Mouse (Mus musculus): ENCODE data around the gene Plppr3.
A peak's percentile ranks its signal among the peaks of the same experiment; 100 is the strongest.

Gene Plppr3

DNA sequence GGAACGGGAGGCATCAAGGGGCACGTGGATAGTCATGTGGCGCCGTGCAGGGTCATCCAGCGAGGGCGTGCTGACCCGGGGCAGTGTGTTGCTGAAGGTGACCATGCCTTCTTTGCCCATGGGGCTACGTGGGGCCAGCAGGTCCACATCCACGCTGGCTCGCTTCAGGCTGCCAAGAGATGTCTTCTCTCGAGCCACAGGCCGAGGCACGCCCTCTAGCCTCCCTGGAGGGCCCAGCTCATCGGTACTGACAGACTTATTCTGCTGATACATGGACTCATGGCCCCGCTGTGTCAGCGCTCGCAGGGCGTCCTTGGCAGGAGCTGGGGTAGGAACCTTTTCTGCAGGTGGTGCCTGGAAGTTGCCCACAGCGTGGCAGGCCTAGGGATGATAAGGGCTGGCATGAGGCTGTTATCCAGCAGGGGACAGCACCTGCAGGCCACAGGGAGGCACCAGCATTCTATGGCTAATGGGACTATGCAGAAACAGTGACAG, 8.6 kb downstream of the Plppr3 start:
- no peak for DNase-seq (ENCODE audit: low spot score in 2 of 2)

DNA sequence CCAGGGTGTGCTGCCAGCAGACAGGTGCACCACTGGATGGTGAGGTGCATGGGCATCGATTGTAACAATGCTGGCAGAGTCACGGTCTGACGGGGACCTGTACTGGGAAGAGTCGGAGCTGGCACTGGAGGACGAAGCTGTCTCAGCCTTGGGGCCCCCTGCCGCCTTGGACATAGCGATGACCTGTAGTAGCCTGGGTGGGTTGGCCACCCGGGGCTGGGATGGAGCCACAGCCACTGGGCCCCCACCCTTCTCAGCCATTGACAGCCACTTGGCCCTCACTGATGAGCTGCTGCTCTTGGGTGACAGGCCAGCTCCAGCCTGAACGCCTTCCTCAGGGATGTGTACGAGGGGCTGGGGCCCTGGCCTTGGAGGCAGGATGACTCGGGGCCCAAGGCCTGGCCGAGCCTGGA, 9.2 kb downstream of the Plppr3 start:
- no peak for DNase-seq (ENCODE audit: low spot score in 2 of 2)

DNA sequence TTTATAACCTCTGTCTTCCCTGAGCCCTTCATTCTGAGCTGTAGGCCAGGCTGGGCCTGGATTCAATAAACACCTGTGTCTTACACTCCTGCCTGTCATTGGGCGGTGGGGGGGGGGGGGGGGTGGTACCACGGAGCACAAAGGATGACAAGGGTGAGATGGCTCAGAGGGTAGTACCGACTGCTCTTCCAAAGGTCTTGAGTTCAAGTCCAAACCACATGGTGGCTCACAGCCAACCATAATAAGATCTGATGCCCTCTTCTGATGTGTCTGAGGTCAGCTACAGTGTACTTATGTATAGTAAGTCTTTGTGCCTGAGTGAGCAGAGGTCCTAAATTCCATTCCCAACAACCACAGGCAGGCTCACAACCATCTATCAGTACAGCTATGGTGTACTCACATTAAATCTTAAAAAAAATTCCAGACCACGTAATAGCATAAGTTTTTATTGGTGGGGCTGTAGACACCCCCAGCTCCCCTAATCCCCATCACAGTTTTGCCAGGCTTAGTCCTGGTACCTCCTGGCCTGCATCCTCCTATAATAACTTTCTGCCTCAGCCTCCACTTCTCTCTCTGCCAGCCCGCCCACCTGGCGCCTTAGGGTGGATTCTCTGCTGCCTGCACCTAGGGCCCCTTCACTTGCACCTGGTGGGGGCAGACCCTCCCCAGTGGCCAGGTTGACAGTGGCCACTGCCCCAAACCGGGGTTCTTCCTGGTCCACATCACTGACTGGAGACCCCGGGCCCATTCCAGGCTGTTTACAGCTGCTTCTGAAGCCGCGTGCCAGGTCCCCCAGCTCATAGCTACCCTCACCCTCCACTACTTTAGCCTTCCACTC, 9.9 kb downstream of the Plppr3 start:
- DNase-seq (ENCODE audit: low spot score in 2 of 2) = no peak

DNA sequence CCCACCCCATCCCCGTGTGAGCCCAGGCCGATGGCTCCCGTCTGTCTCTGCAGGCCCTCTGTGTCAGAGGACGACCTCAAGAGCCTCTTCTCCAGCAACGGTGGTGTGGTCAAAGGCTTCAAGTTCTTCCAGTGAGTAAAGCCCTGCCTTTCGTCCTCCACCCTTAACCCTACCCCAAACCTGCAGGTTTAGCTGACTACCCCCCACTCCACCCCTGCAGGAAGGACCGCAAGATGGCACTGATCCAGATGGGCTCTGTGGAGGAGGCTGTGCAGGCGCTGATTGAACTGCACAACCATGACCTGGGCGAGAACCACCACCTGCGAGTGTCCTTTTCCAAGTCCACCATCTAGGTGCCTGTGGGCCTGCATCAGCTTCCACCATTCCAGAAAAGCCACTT, 11.5 kb downstream of the Plppr3 start:
- no peak for DNase-seq (ENCODE audit: low spot score in 2 of 2)

DNA sequence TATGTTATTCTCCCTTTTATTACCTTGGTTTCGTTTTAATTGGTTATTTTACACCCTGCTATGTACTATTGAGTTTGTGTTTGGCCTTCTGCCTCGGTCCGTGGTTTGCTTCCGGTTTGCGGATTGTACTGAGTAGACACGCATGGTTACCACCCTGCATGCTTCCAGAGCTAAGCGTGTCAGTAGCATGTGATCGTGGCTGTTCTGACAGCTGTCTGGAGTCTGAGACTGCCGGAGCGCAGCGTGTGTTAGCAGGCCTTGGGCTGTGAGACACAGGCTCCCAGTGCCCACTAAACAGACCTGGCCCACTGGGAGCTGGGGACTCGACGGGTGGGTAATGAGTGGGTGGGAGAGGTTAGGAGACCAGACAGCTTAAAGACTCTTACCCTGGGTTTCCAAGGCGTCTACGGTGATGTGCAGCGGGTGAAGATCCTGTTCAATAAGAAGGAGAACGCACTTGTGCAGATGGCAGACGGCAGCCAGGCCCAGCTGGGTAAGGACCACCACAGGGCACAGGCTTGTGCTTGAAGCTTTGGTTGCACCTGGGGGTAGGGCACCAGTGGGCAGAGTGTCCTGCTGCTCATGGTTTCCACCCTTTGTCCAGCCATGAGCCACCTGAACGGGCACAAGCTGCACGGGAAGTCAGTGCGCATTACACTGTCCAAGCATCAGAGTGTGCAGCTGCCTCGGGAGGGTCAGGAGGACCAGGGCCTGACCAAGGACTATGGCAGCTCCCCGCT, 12.2 kb downstream of the Plppr3 start:
- no peak for DNase-seq (ENCODE audit: low spot score in 2 of 2)

DNA sequence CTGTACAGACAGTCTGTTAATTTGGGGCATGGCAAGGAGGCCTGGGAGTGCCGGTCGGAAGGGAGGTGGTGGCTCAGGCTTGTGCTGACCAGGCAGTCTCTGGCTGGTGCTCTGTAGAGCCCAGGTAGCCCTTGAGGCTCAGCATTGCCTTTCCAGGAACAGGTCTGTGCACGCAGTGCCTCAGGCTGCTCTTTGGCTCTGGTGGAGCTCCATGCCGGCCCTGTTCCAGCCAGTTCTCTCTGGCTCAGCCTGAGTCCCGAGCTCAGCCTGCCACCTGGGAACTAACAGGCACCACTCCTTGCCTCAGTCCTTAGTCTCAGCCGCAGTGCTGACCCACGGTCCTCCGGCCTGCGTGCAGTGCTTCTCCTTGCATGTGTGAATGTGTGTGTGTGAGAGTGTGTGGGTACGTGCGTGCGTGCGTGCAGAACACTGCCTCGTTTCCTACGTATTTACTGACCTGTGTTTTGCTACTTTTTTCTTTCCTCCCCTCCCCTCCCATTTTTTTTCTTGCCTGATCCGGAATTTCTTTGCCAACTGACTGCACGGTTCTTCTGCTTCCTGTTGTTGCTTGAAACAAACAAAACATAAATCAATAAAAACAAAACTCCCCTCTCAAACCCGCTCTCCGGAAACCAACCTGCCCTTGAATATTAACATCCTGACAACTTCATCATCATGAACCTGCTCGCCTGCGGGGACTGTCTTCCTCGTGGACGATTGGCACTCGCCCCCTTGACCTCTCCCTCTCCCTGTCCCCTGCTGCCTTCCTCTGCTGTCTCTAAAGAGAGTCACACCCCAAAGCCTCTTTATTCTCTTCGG, 13.0 kb downstream of the Plppr3 start:
- no peak for DNase-seq (ENCODE audit: low spot score in 2 of 2)

DNA sequence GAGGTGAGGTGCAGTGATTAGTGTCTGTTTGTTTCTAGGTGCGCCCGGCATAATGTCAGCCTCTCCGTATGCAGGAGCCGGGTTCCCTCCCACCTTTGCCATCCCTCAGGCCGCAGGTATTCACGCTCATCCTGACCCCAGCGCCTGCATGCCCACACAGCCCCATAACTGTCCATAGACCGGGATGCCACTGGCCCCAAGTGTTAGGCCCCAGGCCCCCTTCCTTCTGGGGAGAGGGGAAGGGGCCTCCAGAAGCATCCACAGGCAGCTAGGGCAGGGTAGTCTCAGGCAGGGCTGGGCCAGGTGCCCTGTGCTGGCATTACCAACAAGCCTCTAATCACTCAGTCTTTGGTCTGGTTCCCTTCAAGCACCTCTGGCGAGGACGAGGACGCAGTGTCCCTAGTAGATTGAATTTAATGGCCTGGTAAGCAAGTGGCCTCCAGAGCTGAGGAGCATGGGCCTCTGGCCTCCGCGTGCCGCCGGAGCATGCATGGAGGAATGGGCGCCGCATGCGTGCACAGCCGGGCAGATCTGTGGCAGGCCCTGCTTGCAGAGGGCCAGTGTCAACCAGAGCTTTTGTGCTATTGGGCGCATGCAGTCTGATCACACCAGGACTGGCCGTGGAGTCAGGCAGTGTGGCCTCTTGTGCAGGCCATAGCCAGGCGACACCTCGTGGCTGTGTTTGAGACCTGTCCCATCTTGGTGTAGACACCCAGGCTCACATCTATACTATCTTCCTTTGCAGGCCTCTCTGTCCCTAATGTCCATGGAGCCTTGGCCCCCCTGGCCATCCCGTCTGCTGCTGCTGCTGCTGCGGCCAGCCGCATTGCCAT, 14.1 kb downstream of the Plppr3 start:
- DNase-seq (ENCODE audit: low spot score in 2 of 2) = no peak

DNA sequence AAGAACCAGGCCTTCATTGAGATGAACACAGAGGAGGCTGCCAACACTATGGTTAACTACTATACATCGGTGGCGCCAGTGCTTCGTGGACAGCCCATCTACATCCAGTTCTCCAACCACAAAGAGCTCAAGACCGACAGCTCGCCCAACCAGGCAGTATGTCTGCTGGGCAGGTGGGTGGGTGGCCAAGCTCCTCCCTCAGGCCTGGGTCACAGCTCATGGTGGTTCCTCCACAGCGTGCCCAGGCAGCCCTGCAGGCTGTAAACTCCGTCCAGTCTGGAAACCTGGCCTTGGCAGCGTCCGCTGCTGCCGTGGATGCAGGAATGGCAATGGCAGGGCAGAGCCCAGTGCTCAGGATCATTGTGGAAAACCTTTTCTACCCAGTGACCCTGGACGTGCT, 15.3 kb downstream of the Plppr3 start:
- DNase-seq (ENCODE audit: low spot score in 2 of 2) = no peak

DNA sequence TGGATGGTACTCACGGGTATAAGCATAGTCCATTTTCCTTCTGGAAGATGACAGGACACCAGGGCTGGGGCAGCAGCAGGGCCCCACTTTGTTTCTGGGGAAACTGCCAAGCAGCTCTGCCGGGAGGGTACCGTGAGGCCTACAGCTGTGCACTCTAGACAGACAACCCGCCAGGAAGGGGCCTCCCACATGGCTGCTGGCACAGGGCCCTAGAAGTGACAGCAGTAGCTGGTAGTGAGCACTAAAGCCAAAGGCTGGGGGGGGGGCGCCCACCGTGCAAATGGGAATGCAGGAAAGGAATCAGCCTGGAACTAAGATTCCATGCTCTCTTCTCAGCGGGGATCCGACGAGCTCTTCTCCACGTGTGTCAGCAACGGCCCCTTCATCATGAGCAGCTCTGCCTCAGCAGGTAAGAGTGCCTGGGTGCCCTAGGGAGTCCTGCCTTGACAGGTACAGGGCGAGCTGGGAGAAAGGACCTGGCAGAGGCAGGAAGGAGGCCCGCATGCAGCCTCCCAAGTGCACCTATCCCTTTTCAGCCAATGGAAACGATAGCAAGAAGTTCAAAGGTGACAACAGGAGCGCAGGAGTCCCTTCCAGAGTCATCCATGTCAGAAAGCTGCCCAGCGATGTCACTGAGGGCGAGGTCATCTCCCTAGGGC, 15.9 kb downstream of the Plppr3 start:
- DNase-seq (ENCODE audit: low spot score in 2 of 2) = no peak

DNA sequence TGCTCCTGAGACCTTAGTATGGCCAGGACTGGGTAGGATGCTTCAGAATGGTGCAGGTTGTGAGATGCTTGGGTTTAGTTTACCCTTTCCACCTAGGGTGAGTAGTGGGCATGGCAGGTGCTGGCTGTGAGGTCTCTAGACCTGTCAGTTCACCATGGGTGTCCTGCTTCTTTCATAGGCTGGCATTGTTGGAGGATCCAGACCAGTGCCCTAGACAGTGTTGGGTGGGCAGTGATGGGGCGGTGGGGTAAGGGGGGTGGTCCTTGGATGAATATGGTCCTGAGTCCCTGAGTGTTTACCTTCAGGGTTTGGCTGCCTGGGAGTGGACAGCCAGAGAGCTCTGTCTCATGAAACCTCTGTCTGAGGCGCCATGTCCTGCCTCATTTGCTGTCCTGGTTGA, 16.5 kb downstream of the Plppr3 start:
- no peak for DNase-seq (ENCODE audit: low spot score in 2 of 2)

DNA sequence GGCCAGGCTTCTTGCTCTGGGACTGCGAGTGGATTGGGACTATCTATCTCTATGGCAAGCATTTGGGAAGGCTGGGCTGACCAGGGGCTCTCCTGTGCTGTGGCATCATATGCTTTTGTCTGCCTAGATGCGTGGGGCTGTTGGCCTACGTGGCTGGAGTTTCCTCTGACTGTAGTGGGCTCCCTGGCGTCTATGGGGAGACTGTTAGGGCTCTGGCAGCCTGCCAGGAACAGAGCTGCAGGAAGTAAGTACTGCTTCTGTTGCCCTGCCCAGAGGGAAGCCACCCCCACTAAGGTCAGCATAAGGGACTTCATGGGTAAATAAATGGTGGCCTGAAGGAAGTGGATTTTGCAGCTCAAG, 17.0 kb downstream of the Plppr3 start:
- no peak for DNase-seq (ENCODE audit: low spot score in 2 of 2)

DNA sequence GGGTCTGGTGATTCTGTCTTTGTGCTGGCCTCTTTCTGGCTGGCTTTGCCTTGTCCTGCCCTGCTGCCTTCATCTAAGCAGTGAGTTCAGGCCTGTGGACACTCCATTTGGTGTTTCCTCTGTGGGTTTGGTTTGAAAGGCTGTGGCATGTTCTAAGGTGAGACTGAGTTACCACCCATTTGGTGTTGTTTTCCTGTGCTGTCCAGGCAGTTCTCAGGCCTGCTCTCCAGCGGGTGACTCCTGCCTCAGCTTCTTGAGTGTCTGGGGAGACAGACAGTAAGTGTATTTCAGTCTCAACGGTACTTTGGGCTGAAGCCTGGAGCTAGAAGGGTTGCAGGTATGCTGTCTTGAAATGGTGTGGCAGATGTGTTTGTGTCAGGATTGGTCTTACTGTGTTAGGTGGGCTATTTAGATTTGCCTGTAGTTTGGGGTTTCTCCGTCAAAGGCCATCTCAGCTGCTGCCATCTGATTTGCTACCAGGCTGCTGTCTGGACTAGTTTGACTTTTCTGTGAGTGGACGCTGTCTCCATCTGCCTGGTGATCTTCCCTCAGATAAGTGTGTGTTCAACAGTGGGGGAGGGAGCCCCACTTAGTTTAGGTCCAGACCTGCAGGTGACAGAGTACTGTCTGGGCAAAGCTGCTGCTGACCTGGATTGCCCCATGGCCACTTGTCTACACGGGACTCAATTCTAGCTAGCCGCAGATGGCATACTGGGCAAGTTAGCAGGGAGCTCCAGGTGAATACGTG, 17.6 kb downstream of the Plppr3 start:
- DNase-seq (ENCODE audit: low spot score in 2 of 2) = no peak

DNA sequence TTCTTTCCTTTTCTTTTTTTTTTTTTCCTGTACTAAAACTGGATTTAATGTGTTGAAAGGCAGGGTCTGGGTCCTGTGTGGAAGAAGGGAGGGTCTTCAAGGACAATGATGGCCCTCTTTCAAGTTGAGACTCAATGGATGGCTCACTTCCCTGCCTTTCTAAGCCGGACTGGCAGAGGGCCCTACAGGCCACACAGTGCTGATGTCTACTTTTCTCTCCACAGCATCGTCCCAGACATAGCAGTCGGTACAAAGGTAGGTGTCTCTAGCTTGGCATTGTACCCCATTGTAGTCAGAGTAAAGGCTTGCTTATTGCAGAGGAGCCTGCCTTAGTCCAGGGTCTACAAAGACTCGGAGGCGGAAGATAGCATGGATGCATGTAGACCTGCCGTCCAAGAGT, 18.2 kb downstream of the Plppr3 start:
- DNase-seq (ENCODE audit: low spot score in 2 of 2) = no peak

DNA sequence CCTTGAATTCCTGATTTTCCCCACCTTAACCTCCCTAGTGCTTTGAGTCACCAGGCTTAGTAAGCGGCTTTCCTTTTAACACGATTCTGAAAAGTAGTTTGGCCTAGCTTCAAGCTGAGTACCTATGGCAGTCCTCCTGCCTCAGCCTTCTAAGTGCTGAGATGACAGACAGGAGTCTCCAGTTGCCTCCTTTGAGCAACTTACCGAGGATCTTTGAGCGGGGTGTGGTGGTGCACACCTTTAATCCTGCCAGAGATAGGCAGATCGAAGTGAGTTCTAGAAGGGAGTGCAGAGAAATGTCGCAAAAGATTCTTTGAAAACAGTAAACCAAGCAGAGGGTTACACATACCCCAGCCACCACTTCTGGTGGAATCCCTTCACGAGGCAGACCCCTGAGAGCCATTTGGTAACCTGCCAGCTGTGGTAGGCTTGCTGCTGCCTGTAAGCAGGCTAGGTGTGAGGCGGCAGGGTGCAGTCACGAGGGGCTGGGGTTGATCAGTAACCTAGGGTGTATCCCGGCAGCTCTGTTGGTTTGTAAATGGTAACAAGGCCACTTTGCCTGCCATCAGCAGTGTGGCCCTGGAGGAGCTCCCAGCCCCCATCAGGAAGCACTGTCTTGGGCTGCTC, 18.8 kb downstream of the Plppr3 start:
- no peak for DNase-seq (ENCODE audit: low spot score in 2 of 2)

DNA sequence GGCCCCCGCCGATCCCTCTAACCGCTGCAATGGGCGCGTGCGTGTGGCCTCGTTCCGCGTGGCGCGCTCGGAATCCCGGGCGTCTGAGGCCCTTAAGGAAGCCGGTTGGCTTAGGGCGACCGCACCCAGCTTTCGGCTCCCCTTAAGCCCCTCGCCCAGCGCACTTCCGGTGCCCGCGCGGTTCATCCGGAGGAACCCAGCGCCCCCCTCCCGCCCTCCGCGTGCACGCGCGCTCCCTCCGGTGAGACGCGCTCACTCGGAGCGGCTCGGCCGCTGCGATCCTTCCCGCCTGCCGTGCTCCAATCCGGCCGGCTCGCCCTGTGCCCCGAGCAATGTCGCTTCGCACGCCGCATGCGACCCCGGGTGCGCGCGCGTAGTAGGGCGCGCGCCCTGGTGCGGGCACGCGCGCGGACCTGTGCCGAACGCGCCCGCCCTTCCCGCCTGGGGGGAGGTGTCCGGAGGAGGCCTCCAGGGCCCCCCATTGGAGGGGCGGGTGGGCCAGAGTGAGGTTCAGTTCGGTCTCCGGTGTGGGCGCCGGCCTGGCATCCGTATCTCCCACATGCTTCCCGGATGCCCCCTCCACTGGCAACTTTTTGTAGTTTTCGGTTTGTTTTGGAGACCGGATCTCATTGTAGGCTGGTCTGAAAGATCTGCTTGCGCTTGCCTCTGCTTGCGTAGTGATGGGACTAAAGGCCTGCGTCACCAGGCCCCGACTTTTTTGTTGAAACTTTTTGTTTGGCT, 19.5 kb downstream of the Plppr3 start:
- peak; percentile 79 to 80 for DNase-seq (ENCODE audit: low spot score in 2 of 2)

DNA sequence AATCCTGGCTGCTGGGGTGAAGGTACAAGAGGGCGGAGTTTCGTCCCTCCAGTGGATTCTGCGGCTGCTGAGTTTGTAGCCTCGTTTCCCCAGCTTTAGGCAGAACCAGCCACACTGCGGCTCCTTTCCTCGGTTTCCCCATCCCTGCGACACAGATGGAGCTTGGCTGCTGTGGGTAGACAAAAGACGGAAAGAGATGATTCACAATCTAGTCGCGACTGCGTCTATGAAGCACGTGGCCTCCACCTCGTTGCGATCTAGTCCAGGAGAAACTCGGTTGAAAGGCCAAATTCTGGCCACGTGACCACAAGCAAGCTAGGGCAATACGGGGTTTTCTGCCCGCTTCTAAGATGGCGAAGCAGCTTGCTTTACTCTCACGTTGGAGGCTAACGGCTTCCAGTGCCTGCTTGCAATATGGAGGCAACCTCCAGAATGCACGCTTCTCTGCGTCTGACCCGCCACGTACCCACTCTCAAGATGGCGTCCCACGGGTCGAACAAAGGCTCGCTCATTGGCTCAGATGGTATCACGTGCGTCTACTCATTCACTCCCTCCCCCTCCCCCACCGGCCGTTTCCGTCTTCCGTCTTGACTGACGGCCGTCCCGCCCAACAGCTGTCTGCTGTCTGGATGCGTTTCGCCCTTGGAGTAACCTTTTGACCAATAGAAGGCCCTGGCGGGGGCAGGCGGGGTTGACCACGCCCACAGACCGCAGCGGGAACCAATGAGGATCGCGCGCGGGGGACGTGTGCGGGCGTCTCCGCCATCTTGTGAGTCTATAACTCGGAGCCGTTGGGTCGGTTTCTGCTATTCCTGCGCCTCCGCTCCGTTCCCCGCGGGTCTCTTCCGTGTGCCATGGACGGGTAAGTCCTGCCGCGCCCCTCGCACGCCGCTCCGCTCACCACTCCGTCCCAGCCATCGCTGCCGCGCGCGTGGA, 20.3 kb downstream of the Plppr3 start, which contains the start of gene Ptbp1:
Gene Ptbp1 (plus strand): TSS at position 568 of the 936 bp plus-strand sequence.
- peak; percentile 99 to 100 for DNase-seq (ENCODE audit: low spot score in 2 of 2)

DNA sequence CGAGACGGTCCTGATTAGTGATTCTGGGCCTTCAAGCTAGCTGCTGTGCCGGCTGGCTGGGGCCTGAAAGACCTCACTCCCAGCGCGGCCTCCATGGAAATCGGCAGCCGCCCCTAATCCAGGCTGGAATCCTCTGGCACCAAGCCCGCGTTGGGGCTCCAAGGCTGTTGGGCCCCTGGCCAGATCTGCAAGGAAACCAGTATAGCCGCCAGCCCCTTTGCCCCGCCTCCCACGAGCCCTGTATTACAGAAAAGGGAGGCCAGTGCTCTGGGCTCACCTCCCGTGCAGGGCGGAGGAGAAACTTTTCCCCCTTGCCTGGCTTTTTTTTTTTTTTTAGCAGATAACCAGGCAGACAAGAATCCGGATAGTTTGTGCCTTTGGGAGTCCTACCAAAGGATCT, 21.0 kb downstream of the Plppr3 start:
- peak; percentile 57 to 61 for DNase-seq (ENCODE audit: low spot score in 2 of 2)

DNA sequence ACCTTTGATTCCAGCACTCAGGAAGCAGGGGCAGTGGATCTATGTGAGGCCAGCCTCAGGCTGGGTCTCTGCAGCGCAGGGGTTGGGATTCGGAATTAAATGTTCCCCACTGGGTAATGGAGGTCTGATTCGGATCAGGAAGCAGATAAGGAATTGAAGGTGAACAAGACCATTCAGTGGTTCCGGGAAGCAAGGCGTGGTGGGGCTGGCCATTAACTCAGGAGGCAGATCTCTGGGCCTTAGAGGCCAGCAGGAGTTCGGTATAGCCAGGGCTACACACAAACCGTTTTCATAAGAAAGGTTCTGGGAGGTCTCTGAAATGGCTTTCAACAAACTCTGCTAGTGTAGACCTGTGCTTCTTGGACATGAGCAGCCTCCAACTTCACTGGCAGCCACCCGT, 21.6 kb downstream of the Plppr3 start:
- DNase-seq (ENCODE audit: low spot score in 2 of 2) = no peak

All from thymus, postnatal 10 days (tissue).